Mouse (Mus musculus): ENCODE results near the gene Zfp644.

- no peak for TF ChIP-seq CTCF (IDR thresholded peaks at IDR 0.05; ENCODE audit: low read depth, low read length)
- no peak for TF ChIP-seq POLR2A (IDR thresholded peaks at IDR 0.05; ENCODE audit: extremely low read depth, insufficient read depth, low read length)
Observed at GRCm38 (mm10) chr5:106594388-106594787, 102.7 kb downstream of the Zfp644 start.

Data from liver, adult 2 months (tissue).